Mouse (Mus musculus) testis, adult 2 months (tissue): ENCODE measurements around the gene Lancl1. TPM values are rescaled to one million over a fixed set of nuclear protein-coding genes. Genes with fewer than 3 reads are reported as not detected.

Experiments
- H3K27ac ChIP-seq: fragments of 200-500 bp; 2 replicates; pipeline ENCODE4 v1.5.1; 2012; ENCODE audit warnings: low read depth, low read length; ENCODE audit not compliant: control insufficient read depth, insufficient read depth
- H3K27me3 ChIP-seq: fragments of 200-500 bp; 2 replicates; pipeline ENCODE4 v1.6.1; 2012; ENCODE audit warnings: mild to moderate bottlenecking, low read length, moderate library complexity; ENCODE audit not compliant: control insufficient read depth, insufficient read depth
- H3K36me3 ChIP-seq: fragments of 200-500 bp; 2 replicates; pipeline ENCODE4 v1.6.1; 2012; ENCODE audit warnings: mild to moderate bottlenecking, low read length; ENCODE audit not compliant: control insufficient read depth, insufficient read depth
- H3K4me1 ChIP-seq: fragments of 200-500 bp; 2 replicates; pipeline ENCODE4 v1.6.1; 2012; ENCODE audit warnings: low read length; ENCODE audit not compliant: control insufficient read depth, insufficient read depth
- H3K4me3 ChIP-seq: fragments of 200-500 bp; 2 replicates; pipeline ENCODE4 v1.5.1; 2012; ENCODE audit warnings: low read depth, mild to moderate bottlenecking, low read length, moderate library complexity, mixed read lengths; ENCODE audit not compliant: control insufficient read depth
- CTCF ChIP-seq: fragments of 200-500 bp; IDR thresholded peaks from 2 replicates; pipeline ENCODE4 v1.5.1; 2012; ENCODE audit warnings: low read depth, mild to moderate bottlenecking, inconsistent platforms, low read length, moderate library complexity; ENCODE audit not compliant: control insufficient read depth, insufficient read depth, insufficient replicate concordance
- POLR2A ChIP-seq: fragments of 200-500 bp; IDR thresholded peaks from 2 replicates; pipeline ENCODE4 v1.6.1; 2012; ENCODE audit warnings: low read depth, mild to moderate bottlenecking, inconsistent platforms, low read length, moderate library complexity; ENCODE audit not compliant: control insufficient read depth
- polyA plus RNA-seq: library from polyadenylated mRNA; depleted of rRNA; stranded (reverse); fragments of >200 nt; gene quantifications from 2 replicates; pipeline ENCODE4 v1.2.3, GENCODE M21; 2012

The Lancl1 gene
- polyA plus RNA-seq, 1 experiment = 787 TPM

- Histone ChIP-seq H3K4me1 (no peaks in the 10 kb centered on the region), H3K36me3 (peaks cover 2% of the 10 kb centered on the region), H3K27ac (no peak overlapping the region), H3K4me3 (no peak overlapping the region), H3K27me3 (no peaks in the 10 kb centered on the region)
- TF ChIP-seq POLR2A (no peak), CTCF (no peak)
Observed at GRCm38 (mm10) chr1:67010520-67010919, 28.2 kb downstream of the Lancl1 start.

GRCm38 (mm10) chr1:67003699-67004098 is 35.0 kb downstream of the Lancl1 start:
- peaks cover 3% of the 10 kb centered on the region for H3K36me3 ChIP-seq
- H3K27ac ChIP-seq = no peak overlapping the region

GRCm38 (mm10) chr1:67002226-67002625 is 36.4 kb downstream of the Lancl1 start:
- Histone ChIP-seq H3K36me3 (peaks cover 3% of the 10 kb centered on the region), H3K4me3 (no peak overlapping the region), H3K4me1 (no peaks in the 10 kb centered on the region), H3K27me3 (no peaks in the 10 kb centered on the region), H3K27ac (no peak overlapping the region)
- no peak for TF ChIP-seq POLR2A
- TF ChIP-seq CTCF = no peak

More at GRCm38 (mm10) chr1:67003699-67004098, 35.0 kb downstream of the Lancl1 start:
- Histone ChIP-seq H3K27me3 (no peaks in the 10 kb centered on the region), H3K4me1 (no peaks in the 10 kb centered on the region), H3K4me3 (no peak overlapping the region)
- TF ChIP-seq CTCF (no peak), POLR2A (no peak)

GRCm38 (mm10) chr1:67001367-67001766 is 37.3 kb downstream of the Lancl1 start:
- Histone ChIP-seq H3K27ac (no peak overlapping the region), H3K36me3 (peaks cover 2% of the 10 kb centered on the region; the same call in 1 of the 2 replicates)
- TF ChIP-seq POLR2A = no peak

GRCm38 (mm10) chr1:67000484-67000883 is 38.2 kb downstream of the Lancl1 start:
- H3K27me3 ChIP-seq = no peaks in the 10 kb centered on the region
- H3K27ac ChIP-seq = no peak overlapping the region
- H3K4me1 ChIP-seq = no peaks in the 10 kb centered on the region
- peaks cover 2% of the 10 kb centered on the region; the same call in 1 of the 2 replicates for H3K36me3 ChIP-seq
- no peak overlapping the region for H3K4me3 ChIP-seq
- TF ChIP-seq POLR2A = no peak
- TF ChIP-seq CTCF = no peak

More at GRCm38 (mm10) chr1:67001367-67001766, 37.3 kb downstream of the Lancl1 start:
- no peaks in the 10 kb centered on the region for H3K4me1 ChIP-seq
- no peaks in the 10 kb centered on the region for H3K27me3 ChIP-seq
- no peak overlapping the region for H3K4me3 ChIP-seq

- Histone ChIP-seq H3K27ac (no peak overlapping the region), H3K36me3 (peaks cover 1% of the 10 kb centered on the region; the same call in 1 of the 2 replicates), H3K4me3 (no peak overlapping the region), H3K4me1 (no peaks in the 10 kb centered on the region), H3K27me3 (no peaks in the 10 kb centered on the region)
- no peak for TF ChIP-seq POLR2A
- no peak for TF ChIP-seq CTCF
Observed at GRCm38 (mm10) chr1:66998601-66999000, 40.1 kb downstream of the Lancl1 start.

GRCm38 (mm10) chr1:66998188-66998587 is 40.5 kb downstream of the Lancl1 start:
- no peaks in the 10 kb centered on the region for H3K4me1 ChIP-seq
- TF ChIP-seq CTCF (no peak), POLR2A (no peak)

GRCm38 (mm10) chr1:66996819-66997218 is 41.9 kb downstream of the Lancl1 start:
- TF ChIP-seq POLR2A = no peak

More at GRCm38 (mm10) chr1:66998188-66998587, 40.5 kb downstream of the Lancl1 start:
- H3K27me3 ChIP-seq = no peaks in the 10 kb centered on the region
- H3K27ac ChIP-seq = no peak overlapping the region
- H3K4me3 ChIP-seq = no peak overlapping the region
- no peaks in the 10 kb centered on the region; the same call in 1 of the 2 replicates for H3K36me3 ChIP-seq

More at GRCm38 (mm10) chr1:66996819-66997218, 41.9 kb downstream of the Lancl1 start:
- Histone ChIP-seq H3K36me3 (no peaks in the 10 kb centered on the region), H3K27me3 (no peaks in the 10 kb centered on the region), H3K4me1 (no peaks in the 10 kb centered on the region), H3K27ac (no peak overlapping the region), H3K4me3 (no peak overlapping the region)
